Mouse (Mus musculus) adrenal gland, postnatal 10 days (tissue): ENCODE results near the gene Adap1. TPM values are rescaled to one million over a fixed set of nuclear protein-coding genes. Genes with fewer than 3 reads are reported as not detected.

ENCODE experiments used
- DNase-seq: peaks from one replicate; pipeline ENCODE4 v3.0.0; 2021; ENCODE audit warnings: mixed read lengths
- microRNA-seq: library from miRNA; unstranded; fragments of <30 nt; microRNA quantifications from one replicate; pipeline ENCODE4 v1.2.0, GENCODE M21; 2021
- total RNA-seq, 2 experiments: library from RNA; stranded (reverse); gene quantifications; 2 replicates each; pipeline ENCODE4 v1.2.3; 2021

Gene Adap1
- total RNA-seq, 2 experiments from 2014 or later, result 5.9 to 7.5 TPM

DNA sequence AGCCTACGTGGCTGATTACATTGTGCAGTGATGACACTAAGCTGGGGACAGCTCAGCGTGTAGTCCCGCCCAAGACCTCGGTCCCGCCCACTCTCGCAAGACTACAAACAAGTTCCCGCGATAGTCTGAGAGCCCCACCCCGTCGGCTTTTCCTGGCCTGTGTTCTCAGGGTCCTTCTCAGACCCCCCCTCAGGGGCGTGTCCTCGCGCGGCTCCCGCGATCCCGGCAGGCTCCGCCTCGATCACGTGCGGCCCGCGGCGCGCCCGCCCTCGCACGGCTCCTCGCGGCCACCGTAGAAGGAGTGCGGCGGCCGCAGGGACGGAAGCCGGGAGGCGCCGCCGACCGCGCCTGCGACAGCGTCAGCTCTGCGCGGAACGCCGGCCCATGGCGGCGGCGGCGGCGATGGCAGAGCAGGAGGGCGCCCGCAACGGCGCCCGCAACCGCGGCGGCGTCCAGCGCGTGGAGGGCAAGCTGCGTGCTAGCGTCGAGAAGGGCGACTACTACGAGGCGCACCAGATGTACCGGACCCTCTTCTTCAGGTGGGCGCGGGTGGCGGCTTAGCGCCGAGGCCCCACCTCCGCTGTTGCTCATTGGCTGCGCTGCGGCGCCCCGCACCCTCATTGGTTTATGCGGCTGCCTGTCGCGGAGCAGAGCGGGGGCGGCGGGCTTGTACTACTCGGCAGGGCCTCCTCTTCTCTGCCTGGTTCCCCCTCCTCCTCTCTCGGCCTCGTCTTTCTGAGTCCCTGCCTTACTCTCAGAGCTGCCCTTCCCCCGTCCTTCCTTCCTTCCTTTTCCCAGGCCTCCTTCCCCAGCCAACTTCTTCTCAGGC is 73.1 kb downstream of the Adap1 start, which contains the start of gene Get4:
Gene Get4, plus strand, starts transcription at position 244 of the 829 bp plus-strand sequence.
- peak; percentile 99 for DNase-seq

DNA sequence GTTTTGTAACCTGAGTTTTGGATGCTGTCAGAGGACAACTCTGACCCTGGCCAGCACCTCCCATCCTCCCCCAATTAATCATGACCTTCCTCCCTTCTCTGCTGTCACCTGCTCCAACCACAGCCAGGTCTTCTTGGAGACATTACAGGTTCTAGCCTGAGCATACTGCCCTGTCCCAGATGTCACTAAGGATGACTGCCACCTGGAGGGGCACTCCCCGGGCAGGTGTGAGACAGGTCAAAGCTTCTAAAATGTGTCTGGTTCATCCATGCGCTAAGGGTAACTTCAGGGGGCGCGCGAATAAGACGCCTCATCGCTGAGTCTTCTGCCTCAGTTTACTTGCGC is 73.7 kb downstream of the Adap1 start:
- no peak for DNase-seq

DNA sequence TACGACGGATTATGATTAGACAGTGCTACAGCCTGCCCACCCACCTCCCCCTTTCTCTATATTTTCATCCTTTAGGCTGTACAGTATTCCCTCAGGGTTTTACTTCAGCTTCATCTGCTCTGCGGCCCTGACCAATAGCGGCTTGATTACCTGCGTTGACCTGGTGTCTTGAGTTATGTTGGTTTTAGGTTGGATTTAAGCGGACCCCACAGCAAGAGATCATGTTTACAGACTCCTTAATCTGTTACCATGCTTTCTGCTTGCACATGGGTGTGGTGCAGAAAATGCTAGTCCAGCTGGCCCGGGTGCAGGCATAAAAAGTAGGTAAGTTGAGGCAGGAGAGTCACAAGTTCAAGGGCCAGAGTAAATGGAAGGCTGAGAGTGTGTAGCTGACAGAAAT is 74.1 kb downstream of the Adap1 start:
- DNase-seq, result no peak

DNA sequence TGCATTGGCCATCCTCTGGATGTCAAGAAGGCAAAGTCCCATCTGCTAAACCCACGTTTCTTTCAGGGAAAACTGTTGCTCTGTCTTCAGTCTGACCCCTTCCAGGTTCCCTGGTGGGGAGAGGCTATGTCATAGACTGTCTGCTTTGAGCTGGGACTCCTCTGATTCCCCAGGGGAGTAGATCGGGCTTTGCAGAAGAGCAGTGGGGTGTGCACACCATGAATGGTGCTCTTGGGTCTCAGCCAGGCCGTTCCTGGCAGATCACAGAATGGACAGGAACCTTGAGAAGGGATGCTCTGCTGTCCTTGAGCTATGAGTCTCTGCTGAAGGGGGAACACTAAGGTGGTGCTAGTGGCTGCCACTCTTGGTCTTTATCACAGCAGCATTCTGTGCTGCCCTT is 76.6 kb downstream of the Adap1 start:
- DNase-seq, result peak; percentile 73

DNA sequence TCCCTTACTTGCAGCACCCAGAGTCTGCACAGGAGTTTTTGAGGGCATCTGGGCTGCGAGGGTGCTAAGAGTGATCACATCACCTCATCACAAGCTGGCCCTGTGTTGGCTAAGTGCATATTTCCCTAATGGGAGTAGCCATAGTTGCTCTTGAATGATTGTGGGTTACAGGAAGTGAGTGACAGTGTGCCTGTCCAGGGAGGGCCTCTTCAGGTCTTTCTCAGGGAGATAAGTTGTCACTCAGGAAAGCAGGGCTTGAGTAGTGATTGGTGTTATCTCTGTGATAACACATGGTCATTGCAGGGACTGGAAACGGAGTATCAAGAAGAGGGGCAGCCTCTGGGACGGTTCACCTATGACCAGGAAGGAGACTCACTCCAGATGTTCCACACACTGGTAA is 77.7 kb downstream of the Adap1 start:
- no peak for DNase-seq

DNA sequence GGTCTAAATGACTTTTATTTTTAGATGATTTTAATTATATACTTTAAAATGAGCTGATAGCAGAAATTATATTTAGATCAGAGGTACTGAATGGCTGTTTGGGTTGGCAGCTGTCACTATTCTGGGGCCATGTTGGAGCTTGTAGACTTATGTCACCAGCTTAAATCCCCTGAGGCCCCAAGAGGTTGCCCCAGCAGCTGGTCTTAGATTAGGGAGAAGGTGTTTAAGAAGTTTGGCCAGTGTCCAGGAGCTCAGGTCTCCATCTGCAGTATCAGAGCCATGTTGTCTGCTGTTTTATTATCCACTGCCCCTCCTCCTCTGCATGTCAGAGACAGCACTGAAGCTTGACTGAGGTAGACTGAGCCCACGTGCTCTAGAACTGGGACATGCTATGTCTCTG is 82.0 kb downstream of the Adap1 start:
- no peak for DNase-seq

DNA sequence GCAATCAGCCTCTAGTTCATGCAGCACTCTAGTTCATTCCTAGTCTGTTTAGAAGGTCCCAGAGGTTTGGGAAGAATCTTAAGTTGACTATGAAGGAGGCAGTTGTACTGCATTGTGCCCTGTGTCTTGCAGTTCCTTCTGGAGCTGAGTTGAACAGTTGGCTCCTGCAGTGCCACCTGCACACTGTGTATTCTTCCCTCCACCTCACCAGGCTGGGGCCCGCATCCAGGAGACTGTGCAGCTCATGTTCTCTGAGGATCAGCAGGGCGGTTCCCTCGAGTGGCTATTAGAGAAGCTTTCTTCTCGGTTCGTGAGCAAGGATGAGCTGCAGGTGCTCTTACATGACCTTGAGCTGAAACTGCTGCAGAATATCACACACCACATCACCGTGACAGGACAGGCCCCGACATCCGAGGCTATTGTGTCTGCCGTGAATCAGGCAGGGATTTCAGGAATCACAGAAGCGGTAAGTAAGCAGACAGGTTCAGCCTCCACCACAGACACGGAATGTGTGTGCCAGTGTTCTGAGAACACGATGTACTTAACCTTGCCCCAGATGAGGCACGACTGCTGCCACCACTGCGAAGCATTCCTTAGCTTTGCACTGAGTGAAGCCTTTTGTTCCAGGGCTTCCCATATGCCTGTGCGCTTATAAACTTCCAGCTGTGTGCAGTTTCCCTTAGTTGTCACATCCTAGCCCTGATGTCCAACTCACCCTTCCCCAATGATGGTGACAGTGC is 84.2 kb downstream of the Adap1 start:
- DNase-seq, result no peak

DNA sequence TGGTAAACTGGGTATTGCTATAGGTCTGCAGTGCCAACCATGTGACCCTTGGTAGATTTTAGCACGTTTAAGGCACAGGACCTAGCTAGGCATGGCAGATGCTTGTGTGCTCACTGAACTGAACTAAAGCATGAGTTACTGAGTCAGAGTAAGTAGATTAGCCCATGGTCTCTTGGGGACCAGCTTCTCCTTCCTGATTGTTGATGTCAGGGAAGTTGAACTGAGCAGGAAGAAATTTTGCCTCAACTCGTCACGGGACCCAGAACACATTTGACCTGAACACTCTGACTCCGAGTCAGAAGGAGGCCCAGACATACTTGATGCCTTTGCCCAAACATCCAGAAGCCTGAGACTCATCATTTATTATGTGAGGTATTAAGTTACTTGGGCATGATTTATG is 88.0 kb downstream of the Adap1 start:
- DNase-seq, result no peak

DNA sequence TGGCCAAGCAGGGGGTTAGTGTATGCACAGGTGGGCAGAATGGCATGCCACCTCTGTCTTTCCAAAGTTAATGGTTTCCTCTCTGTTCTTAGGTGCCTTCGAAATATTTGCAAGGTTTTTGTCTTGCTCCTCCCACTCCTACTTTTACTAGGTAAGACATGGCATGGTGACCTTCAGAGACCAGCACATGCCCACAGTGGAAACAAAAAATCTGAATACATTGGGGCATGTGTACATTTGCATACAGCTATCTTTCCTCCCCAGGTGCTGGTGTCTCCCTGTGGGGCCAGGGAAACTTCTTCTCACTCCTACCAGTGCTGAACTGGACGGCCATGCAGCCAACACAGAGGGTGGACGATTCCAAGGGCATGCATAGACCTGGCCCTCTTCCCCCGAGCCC is 91.0 kb downstream of the Adap1 start:
- no peak for DNase-seq

DNA sequence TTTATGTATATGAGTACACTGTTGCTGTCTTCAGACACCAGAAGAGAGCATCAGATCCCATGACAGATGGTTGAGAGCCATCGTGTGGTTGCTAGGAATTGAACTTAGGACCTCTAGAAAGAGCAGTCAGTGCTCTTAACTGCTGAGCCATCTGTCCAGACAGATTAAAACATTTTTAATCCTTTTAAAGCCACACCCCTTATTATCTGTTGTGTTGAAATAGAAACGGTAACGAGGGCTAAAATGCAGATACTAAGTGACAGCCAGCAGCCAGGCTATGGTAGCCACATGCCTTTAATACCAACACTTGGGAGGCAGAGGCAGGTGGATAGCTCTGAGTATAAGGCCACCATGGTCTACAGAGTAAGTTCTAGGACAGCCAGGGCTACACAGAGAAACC is 93.3 kb downstream of the Adap1 start:
- DNase-seq, result no peak

DNA sequence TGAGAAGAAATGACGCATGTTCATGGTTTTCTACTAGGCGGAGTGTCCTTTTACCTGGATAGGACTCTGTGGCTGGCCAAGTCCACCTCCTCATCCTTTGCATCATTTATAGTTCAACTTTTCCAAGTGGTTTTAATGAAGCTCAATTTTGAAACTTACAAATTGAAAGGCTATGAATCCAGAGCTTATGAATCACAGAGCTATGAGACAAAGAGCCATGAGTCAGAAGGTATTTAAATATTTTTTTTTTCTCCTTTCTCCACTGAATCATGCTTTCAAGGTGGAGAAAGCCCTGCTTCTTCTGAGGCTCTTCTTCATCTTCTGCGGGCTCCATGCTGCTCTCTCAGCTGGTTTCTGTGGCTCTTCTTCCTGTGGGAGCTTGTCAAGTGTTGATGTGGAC is 95.7 kb downstream of the Adap1 start:
- no peak for DNase-seq

DNA sequence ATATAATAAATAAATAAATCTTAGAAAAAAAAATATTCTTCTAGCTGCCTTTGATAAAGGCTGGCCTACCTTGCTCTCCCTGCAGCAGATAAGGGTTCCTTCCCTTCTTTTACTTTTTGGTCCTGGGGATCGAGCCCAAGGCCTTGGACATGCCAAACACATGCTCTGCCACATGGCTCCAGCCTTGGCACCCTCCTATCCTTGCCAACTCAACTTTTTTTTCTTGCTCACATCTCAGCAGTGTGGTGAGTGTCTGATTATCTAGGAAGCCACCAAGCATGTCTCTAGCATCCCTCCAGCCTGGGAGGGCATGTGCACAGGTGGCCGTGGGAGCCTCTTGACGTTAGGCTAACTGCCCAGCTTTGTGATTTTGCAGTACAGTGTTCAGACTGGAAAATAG is 97.1 kb downstream of the Adap1 start:
- DNase-seq, result no peak

DNA sequence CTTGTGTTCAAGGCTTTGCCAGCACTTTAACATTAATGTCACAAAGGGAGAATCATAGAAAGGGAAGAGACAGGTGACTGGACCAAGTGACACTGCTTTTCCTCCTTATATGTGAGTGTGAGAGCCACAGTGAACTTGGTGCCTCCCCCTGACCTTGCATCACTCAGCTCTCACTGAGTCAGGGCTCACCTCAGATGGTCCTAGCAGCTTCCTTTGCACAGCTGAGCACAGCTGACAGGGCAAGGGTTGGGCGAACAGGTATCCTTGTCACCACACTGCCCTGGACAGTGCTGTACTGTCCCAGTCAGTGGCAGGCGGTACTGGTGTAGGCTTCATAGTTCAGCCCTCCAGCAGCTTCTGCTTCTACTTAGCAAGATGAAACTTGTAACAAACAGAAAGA is 97.8 kb downstream of the Adap1 start:
- no peak for DNase-seq

DNA sequence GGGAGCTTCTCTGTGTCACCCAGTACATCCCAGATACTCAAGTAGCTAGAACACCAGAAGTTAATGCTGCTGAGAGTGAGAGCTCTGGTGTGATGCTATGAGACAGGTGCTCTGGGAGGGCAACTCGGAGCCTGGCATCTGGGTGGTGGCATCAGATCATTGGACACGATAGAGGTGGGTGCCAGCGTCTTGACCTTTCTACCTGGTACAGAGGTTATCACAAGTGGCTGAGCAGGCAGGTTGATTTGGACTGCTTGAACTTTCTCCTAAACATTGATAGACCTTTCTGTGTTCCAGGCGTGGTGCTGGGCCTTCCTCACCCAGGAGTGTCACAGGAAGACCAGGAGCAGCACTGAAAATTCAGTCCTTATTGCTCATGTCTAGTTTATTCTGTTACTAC is 98.2 kb downstream of the Adap1 start:
- no peak for DNase-seq

DNA sequence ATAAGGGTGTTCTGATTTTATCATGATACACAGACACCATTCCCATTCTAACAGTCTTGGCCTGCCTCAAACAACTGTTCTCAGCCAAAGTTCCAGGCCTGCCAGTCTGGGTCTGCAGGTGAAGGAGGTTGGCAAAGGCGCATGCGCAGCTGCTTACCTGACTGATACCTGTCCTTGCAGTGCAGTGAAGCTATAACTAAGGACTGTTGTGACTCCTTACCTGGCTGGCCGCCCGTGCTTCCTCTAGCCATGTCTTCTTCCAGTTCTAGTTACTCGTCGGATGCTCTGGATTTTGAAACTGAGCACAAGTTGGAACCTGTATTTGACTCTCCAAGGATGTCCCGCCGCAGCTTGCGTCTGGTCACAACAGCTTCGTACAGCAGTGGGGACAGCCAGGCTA is 102.1 kb downstream of the Adap1 start:
- DNase-seq, result no peak

Small RNA genes lying within 50 kb of the gene (microRNA-seq; reads per million reads assigned to microRNA genes)
- gene Mir339, result 700 reads per million, percentile 69 among the genes with 10 or more reads in this experiment

Other genes starting within 250 kb of the Adap1 start
- gene Prkar1b, start 175.6 kb downstream of the Adap1 start, total RNA-seq, result 10 to 100 TPM; 14.9 to 24.9 TPM
- 10 to 100 TPM; 15.9 to 19.1 TPM for gene Dnaaf5, start 175.4 kb downstream of the Adap1 start, total RNA-seq
- gene Sun1, start 125.0 kb downstream of the Adap1 start, total RNA-seq, result 10 to 100 TPM; 59.5 to 78.6 TPM
- 10 to 100 TPM; 69.6 to 82.9 TPM for gene Get4, start 73.3 kb downstream of the Adap1 start, total RNA-seq
- gene Cox19, start 25.8 kb upstream of the Adap1 start, total RNA-seq, result 10 to 100 TPM; 81.5 to 84.7 TPM
- not detected for gene Cyp2w1, start 27.0 kb upstream of the Adap1 start, total RNA-seq
- gene Gpr146, start 52.1 kb upstream of the Adap1 start, total RNA-seq, result 10 to 100 TPM; 12.0 to 13.2 TPM
- gene C130050O18Rik, start 79.7 kb upstream of the Adap1 start, total RNA-seq, result under 1 TPM; 0.81 to 0.91 TPM
- 1 to 10 TPM; 4.1 to 5.6 TPM for gene Gper1, start 97.5 kb upstream of the Adap1 start, total RNA-seq
- gene 3110082I17Rik, start 134.9 kb upstream of the Adap1 start, total RNA-seq, result 10 to 100 TPM; 10.6 to 12.9 TPM
- 10 to 100 TPM; 23.2 to 26.3 TPM for gene Zfand2a, start 158.9 kb upstream of the Adap1 start, total RNA-seq
- not detected for gene Uncx, start 217.9 kb upstream of the Adap1 start, total RNA-seq